Mouse (Mus musculus) liver, embryonic 14.5 days (tissue): ENCODE results near the gene Clk1.

Source experiments
- CTCF ChIP-seq: IDR thresholded peaks from 2 replicates; pipeline ENCODE4 v1.5.1; 2016; ENCODE audit warnings: antibody characterized with exemption, low read depth, control low read depth
- EP300 ChIP-seq: IDR thresholded peaks from 2 replicates; pipeline ENCODE4 v1.6.1; 2016; ENCODE audit warnings: antibody characterized with exemption, low read depth

- no peak for TF ChIP-seq CTCF
- TF ChIP-seq EP300, result no peak
Observed at GRCm38 (mm10) chr1:58362296-58362695, 61.6 kb downstream of the Clk1 start.
